Mouse (Mus musculus) c-Kit-positive CD71-positive TER-119-negative erythroid progenitor cells, embryonic 14.5 days (primary cell): ENCODE data around the gene Tsen15.
A peak's percentile ranks its signal among the peaks of the same experiment; 100 is the strongest.

Source experiments
- DNase-seq: peaks from one replicate; pipeline ENCODE4 v3.0.0-alpha.2; 2013; ENCODE audit warnings: low read depth

Tsen15 gene

DNA sequence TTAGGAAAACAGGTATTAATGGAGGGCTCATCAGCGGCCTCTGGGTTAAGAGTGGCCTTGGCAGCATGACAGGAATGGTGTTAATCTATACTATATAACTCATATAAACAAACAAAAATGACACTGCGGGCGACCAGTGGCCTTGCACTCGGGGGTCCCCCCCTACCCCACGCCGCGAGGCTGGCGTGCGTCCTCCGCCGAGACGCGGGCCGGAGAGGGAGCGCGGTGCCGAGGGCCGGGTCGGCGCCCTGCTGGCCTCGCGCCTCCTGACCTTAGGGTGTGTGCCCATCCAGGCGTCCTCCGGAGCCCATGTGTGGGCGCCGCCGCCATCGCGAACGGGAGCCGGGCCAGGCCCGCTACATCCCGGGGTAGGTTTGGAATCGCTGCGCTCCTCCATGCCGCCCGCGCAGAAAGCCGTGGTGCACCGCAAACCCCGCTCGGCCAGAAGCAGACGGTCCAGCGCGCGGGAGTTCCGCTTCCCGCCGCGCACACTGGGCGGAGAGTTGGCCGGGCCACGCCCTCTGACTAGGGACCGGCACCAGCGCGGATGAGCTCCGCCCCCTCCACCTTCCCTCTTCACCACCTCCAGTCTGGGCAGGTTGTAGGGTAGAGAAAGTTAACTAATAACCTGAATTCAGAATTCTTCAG, at the start of gene Tsen15:
TSS of gene Tsen15 (minus strand) at position 501 of the 648 bp plus-strand sequence.
- peak; percentile 65 for DNase-seq

GRCm38 (mm10) chr1:152434166-152434565, 47.7 kb upstream of the Tsen15 start:
- DNase-seq = no peak

DNA sequence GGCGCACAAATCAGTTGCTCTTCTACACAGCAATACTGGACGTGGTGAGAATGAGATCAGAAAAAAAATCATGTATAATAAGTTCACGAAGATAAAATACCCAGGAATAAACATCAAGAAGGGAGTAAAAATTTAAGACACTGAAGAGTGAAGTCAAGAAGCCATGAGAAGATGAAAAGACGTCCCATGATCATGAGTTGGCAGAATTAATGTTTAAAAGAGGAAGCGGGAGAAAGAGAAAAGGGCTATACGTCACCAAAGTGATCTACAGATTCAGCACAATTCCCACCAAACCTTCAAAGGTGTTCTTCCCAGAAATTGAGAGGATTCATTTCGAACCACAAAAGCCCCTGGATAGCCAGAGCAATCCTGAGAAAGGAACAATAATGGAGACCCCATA, 43.3 kb upstream of the Tsen15 start:
- DNase-seq = no peak

GRCm38 (mm10) chr1:152427912-152428581, 41.6 kb upstream of the Tsen15 start:
- DNase-seq = no peak

- no peak for DNase-seq
Observed at GRCm38 (mm10) chr1:152423052-152423451, 36.6 kb upstream of the Tsen15 start.

- DNase-seq = no peak
Observed at GRCm38 (mm10) chr1:152422295-152422694, 35.8 kb upstream of the Tsen15 start.

- DNase-seq = no peak
Observed at GRCm38 (mm10) chr1:152417602-152418001, 31.1 kb upstream of the Tsen15 start.

- DNase-seq = no peak
Observed at GRCm38 (mm10) chr1:152416306-152416904, 29.9 kb upstream of the Tsen15 start.

- no peak for DNase-seq
Observed at GRCm38 (mm10) chr1:152414451-152414850, 28.0 kb upstream of the Tsen15 start.

GRCm38 (mm10) chr1:152413961-152414360, 27.5 kb upstream of the Tsen15 start:
- DNase-seq = no peak

GRCm38 (mm10) chr1:152413116-152413515, 26.6 kb upstream of the Tsen15 start:
- no peak for DNase-seq

DNA sequence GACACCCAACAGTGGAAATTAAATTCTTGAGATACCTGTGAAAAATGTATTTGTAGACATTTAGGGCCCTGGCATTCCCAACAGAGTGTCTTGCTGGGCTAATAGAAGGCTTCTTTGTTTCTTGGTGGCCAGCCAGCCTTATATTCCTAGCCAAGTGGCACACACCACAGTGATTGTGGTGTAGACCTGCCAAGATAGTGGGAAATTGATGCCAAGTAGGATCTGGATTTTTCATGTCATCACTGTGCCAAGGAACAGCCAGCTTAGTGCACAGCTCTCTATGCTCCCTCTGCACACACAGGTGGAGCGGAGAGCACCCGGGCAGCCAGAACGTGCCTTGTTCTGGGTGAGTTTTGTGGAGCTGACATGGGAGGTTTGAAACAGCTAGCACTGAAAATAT, 24.2 kb upstream of the Tsen15 start:
- no peak for DNase-seq

DNA sequence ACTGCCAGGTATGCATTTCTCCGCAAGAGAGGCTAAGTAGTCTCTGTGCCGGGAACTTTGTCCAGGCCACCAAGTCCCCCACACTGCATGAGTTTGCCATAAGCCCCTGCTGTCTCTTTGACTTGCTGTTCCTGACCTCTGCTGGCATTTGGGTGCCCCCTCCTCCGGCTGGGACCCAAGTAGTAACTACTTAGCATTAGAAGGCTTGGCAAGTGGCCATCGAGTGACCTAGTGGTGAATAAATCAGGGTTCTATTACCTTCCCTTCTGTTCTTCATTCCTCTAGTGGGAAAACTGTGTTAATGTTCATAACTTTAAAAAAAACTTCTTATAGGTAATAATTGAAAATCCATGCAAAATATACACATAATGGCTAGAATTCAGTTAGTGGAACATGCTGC, 22.9 kb upstream of the Tsen15 start:
- no peak for DNase-seq

DNA sequence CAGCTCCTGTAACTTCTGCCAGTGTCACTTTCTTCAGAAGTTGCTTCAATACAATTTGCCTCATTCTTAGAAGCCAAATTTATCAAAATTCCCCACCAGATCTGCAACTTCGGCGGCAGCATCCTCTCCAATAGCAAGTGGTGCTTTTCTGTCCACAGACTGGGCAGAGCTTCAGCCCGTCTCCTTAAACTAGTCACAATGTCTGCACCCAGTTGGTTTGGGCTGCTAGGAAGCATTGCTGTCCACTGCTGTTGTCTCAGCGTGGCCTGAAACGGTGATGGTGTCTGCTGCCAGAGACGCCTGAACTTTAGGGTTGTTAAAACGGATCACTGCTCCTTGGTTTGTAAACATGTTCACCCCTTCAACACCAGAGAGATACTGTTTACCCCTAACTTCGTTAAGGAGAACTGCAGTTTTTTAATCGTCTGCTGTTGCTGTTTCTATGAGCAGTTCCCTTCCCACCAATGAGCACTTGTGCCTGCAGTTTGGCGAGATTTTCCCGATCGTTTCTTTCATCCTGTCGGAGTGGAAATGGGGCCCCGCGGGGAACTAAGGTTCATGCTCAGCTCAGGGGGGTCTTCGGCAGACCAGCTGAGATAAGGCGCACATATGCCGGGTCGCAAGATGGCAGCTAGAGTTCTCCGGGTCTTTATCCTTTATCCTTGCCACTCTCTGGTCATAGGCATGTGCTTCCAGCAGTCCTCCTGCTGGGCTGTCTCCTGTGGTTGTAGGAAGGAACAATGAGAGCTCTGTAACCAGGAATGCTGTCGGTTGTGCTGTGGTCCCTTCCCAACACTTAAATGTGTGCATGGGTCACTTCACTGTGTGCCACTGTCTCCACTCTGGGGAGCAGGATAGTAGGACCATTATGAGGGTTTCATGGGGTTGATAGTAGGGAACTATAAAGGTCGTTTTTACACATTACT, 20.8 kb upstream of the Tsen15 start:
- DNase-seq = no peak

- DNase-seq = no peak
Observed at GRCm38 (mm10) chr1:152400556-152401540, 14.4 kb upstream of the Tsen15 start.

DNA sequence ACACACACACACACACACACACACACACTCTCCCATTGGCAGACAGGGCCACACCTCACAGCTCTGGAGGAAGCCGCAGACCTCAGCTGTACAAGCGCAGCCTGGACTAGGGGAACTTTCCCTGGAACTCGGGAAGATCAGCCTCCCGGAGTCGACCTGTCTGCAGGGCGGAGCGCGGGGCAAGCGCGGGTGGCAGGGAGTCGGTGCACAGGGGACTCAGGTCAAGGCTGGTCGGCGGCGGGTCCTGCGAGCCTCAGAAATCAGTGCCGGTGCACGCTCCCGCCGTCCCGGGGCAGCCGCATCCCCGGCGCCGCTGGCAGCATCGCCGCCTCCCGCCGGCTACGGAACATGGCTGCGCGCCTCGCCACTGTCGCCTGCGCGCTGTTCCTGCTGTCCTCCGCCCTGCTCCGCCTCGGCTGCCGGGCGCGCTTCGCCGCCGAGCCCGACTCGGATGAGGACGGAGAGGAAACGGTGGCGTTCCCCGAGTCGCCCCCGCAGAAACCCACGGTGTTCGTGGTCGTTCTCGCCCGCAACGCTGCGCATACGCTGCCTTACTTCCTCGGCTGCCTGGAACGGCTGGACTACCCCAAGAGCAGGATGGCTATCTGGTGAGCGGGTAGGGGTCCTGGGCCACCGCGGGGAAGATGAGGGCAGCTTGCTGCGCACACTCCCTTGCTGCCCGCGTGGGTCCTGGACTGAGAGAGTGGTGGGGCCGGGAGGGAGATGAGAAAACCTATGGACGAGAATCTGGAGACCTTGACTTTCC, 13.5 kb upstream of the Tsen15 start, which contains the start of gene Colgalt2:
TSS of gene Colgalt2 (plus strand) at position 41 of the 766 bp plus-strand sequence.
- no peak for DNase-seq

- no peak for DNase-seq
Observed at GRCm38 (mm10) chr1:152398708-152399107, 12.2 kb upstream of the Tsen15 start.

- DNase-seq = no peak
Observed at GRCm38 (mm10) chr1:152394956-152395515, 8.5 kb upstream of the Tsen15 start.

DNA sequence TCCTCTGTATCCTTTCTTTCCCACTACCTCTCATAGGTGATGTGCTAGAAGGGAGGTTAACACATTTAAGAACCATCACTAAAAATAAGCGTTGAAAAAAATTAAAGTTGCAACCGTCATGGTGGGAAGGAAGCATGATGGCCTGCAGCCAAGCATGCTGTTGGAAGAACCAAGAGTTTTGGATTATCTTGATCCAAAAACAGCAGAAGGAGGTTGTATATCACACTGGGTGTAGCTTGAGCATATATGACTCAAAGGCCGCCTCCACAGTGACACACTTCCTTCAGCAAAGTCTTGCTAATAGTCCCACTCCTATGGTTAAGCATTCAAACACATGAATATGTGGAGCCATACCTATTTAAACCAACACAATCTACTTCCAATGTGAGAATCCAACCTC, 7.6 kb upstream of the Tsen15 start:
- DNase-seq = no peak

DNA sequence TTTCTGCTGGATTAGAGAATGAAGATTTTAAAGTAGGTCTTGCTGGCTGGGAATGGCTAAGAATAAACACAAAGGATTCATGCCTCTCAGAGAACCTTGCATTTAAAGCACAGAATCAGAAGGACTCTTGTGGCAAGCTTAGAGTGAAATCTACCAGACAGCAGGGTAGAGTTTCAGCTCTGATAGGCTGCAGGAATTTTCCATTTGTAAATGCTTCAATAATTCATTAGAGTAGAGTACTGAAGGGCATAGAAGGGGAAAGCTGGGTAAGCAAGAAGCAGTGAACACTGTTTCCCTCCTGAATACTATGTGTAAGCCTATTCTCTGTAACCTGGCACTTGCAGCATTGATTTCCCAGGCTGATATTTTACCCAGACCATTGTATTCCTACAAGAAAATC, 2.8 kb upstream of the Tsen15 start:
- DNase-seq = no peak
